Mouse (Mus musculus) myocyte (in vitro differentiated cells): ENCODE data around the gene Wnt4. TPM values are rescaled to one million over a fixed set of nuclear protein-coding genes. Genes with fewer than 3 reads are reported as not detected.

Experiments
- H3K27me3 ChIP-seq: one replicate; pipeline ENCODE4 v1.6.1; 2011; ENCODE audit not compliant: control insufficient read depth, insufficient read depth, insufficient read length
- H3K36me3 ChIP-seq: one replicate; pipeline ENCODE4 v1.6.1; 2011; ENCODE audit not compliant: control insufficient read depth, insufficient read depth
- H3K4me2 ChIP-seq: one replicate; pipeline ENCODE4 v1.6.1; 2011; ENCODE audit warnings: low read depth, control low read depth
- H3K4me3 ChIP-seq: one replicate; pipeline ENCODE4 v1.5.1; 2011; ENCODE audit warnings: mild to moderate bottlenecking, control low read depth, moderate library complexity
- H3K79me2 ChIP-seq: one replicate; pipeline ENCODE4 v1.6.1; 2011; ENCODE audit not compliant: control insufficient read depth, insufficient read depth
- H3ac ChIP-seq: one replicate; pipeline ENCODE4 v1.6.1; 2011; ENCODE audit not compliant: control insufficient read depth, insufficient read length
- CEBPB ChIP-seq: IDR thresholded peaks from 2 replicates; pipeline ENCODE4 v1.6.1; 2011; ENCODE audit warnings: mild to moderate bottlenecking, moderate library complexity; ENCODE audit not compliant: poor library complexity, insufficient read depth, severe bottlenecking
- E2F4 ChIP-seq: IDR thresholded peaks from one replicate; pipeline ENCODE4 v1.6.1; 2011; ENCODE audit warnings: mild to moderate bottlenecking, control low read depth, moderate library complexity; ENCODE audit not compliant: insufficient read depth
- MAX ChIP-seq: IDR thresholded peaks from one replicate; pipeline ENCODE4 v1.6.1; 2011; ENCODE audit warnings: low read depth, mild to moderate bottlenecking, control low read depth
- MYOD1 ChIP-seq, 3 experiments: IDR thresholded peaks; one replicate each; pipeline ENCODE4 v1.6.1; 2011; ENCODE audit warnings: control low read depth in 2 of 3, low read depth in 2 of 3, mild to moderate bottlenecking in 2 of 3, moderate library complexity in 1 of 3; ENCODE audit not compliant: insufficient read length in 2 of 3, control insufficient read depth in 1 of 3
- MYOG ChIP-seq, 3 experiments: IDR thresholded peaks; one replicate each; pipeline ENCODE4 v1.6.1; 2011; ENCODE audit warnings: control low read depth in 2 of 3, low read depth in 2 of 3, mild to moderate bottlenecking in 2 of 3; ENCODE audit not compliant: insufficient read length in 2 of 3, control insufficient read depth in 1 of 3, insufficient read depth in 1 of 3
- POLR2A ChIP-seq: IDR thresholded peaks from one replicate; pipeline ENCODE4 v1.6.1; 2011; ENCODE audit warnings: low read depth, mild to moderate bottlenecking, control low read depth, moderate library complexity; ENCODE audit not compliant: insufficient read length
- POLR2AphosphoS2 ChIP-seq: IDR thresholded peaks from one replicate; pipeline ENCODE4 v1.6.1; 2011; ENCODE audit warnings: low read depth, control low read depth; ENCODE audit not compliant: insufficient read length
- REST ChIP-seq: IDR thresholded peaks from one replicate; pipeline ENCODE4 v1.6.1; 2011; ENCODE audit warnings: mild to moderate bottlenecking, control low read depth, moderate library complexity; ENCODE audit not compliant: insufficient read depth, insufficient read length
- SRF ChIP-seq: IDR thresholded peaks from one replicate; pipeline ENCODE4 v1.6.1; 2011; ENCODE audit warnings: low read depth; ENCODE audit not compliant: control insufficient read depth, insufficient read length
- TCF12 ChIP-seq: IDR thresholded peaks from one replicate; pipeline ENCODE4 v1.6.1; 2011; ENCODE audit warnings: mild to moderate bottlenecking, control low read depth; ENCODE audit not compliant: poor library complexity, insufficient read depth, severe bottlenecking
- TCF3 ChIP-seq: IDR thresholded peaks from one replicate; pipeline ENCODE4 v1.6.1; 2011; ENCODE audit warnings: low read depth, control low read depth; ENCODE audit not compliant: insufficient read length
- USF1 ChIP-seq: IDR thresholded peaks from one replicate; pipeline ENCODE4 v1.6.1; 2011; ENCODE audit warnings: low read depth, mild to moderate bottlenecking, control low read depth, moderate library complexity
- polyA plus RNA-seq: library from polyadenylated mRNA; unstranded; fragments of >200 nt; fragmentation: generic; extraction: Trizol; gene quantifications from one replicate; pipeline ENCODE4 v1.2.1, GENCODE M21; 2012; ENCODE audit warnings: missing spikeins

The Wnt4 gene
- polyA plus RNA-seq, 1 experiment, result 5.2 TPM

DNA sequence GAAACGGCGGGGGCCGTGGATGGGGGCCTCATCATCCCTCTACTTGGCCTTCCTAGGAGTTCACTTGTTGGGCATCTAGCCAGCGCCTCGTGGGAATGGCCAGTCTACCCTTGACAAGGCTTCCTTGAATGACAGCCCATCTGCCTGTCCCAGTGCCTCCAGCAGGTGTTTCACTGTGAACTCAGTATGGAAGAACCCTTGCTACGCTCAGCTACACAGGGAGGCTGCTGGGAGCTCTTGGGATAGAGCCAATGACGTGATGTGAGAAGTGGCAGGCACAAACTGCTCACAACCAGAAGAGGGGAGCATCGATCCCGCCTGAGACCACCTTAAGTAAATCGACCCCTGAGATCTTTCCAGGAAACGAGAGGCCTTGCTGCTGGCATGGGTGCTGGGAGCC, 23.7 kb upstream of the Wnt4 start:
- H3K27me3 ChIP-seq, result no peaks in the 10 kb centered on the region
- TF ChIP-seq MYOD1 (IDR thresholded peaks at IDR 0.05; ENCODE audit: control insufficient read depth in 1 of 3, insufficient read length in 2 of 3, low read depth in 2 of 3) (no peak), POLR2AphosphoS2 (no peak), MYOG (IDR thresholded peaks at IDR 0.05; ENCODE audit: control insufficient read depth in 1 of 3, insufficient read depth in 1 of 3, insufficient read length in 2 of 3, low read depth in 2 of 3) (no peak), SRF (no peak), TCF3 (no peak), REST (no peak), E2F4 (no peak), USF1 (no peak), POLR2A (no peak), MAX (no peak), CEBPB (no peak), TCF12 (no peak)

GRCm38 (mm10) chr4:137254206-137254976, 22.9 kb upstream of the Wnt4 start:
- Histone ChIP-seq H3K4me3 (no peak overlapping the region), H3K4me2 (no peak overlapping the region), H3ac (no peak overlapping the region), H3K79me2 (no peaks in the 10 kb centered on the region), H3K27me3 (no peaks in the 10 kb centered on the region), H3K36me3 (no peaks in the 10 kb centered on the region)
- TF ChIP-seq POLR2A (no peak), REST (no peak), TCF12 (no peak), POLR2AphosphoS2 (no peak), E2F4 (no peak), MYOG (IDR thresholded peaks at IDR 0.05; ENCODE audit: control insufficient read depth in 1 of 3, insufficient read depth in 1 of 3, insufficient read length in 2 of 3, low read depth in 2 of 3) (no peak), CEBPB (no peak), USF1 (no peak), SRF (no peak), MYOD1 (IDR thresholded peaks at IDR 0.05; ENCODE audit: control insufficient read depth in 1 of 3, insufficient read length in 2 of 3, low read depth in 2 of 3) (no peak), MAX (no peak), TCF3 (no peak)

More for the DNA sequence above, 23.7 kb upstream of the Wnt4 start:
- H3K4me2 ChIP-seq, result no peak overlapping the region
- H3K36me3 ChIP-seq, result no peaks in the 10 kb centered on the region
- H3K4me3 ChIP-seq, result no peak overlapping the region
- H3ac ChIP-seq, result no peak overlapping the region
- no peaks in the 10 kb centered on the region for H3K79me2 ChIP-seq

- Histone ChIP-seq H3ac (no peak overlapping the region), H3K4me3 (no peak overlapping the region), H3K4me2 (no peak overlapping the region), H3K79me2 (no peaks in the 10 kb centered on the region), H3K27me3 (no peaks in the 10 kb centered on the region), H3K36me3 (no peaks in the 10 kb centered on the region)
- TF ChIP-seq TCF3, result no peak
- no peak for TF ChIP-seq MAX
- TF ChIP-seq E2F4, result no peak
- no peak for TF ChIP-seq REST
- no peak for TF ChIP-seq POLR2A
- TF ChIP-seq SRF, result no peak
- TF ChIP-seq MYOG (IDR thresholded peaks at IDR 0.05; ENCODE audit: control insufficient read depth in 1 of 3, insufficient read depth in 1 of 3, insufficient read length in 2 of 3, low read depth in 2 of 3), result no peak
- TF ChIP-seq USF1, result no peak
- no peak for TF ChIP-seq POLR2AphosphoS2
- no peak for TF ChIP-seq CEBPB
- TF ChIP-seq TCF12, result no peak
- no peak for TF ChIP-seq MYOD1 (IDR thresholded peaks at IDR 0.05; ENCODE audit: control insufficient read depth in 1 of 3, insufficient read length in 2 of 3, low read depth in 2 of 3)
Measured at GRCm38 (mm10) chr4:137255568-137255967, 21.7 kb upstream of the Wnt4 start.

DNA sequence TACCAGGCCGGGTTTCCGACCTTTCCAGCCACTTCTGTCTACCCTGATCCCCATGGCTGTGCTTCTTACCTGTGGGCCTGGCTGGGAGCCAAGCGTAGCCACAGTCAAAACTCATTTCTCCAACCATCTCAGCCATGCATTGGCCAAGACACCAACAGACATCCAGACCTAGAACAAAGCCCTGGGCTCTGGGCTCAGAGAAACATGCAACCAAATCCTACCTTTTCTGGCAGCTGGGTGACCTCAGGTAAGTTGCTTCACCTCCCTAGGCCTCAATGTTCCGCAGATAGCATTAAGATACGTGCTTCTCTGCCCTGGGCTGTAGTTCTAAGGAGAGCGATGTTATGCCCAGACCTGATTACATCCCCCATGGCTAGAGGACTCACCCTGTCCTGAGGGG, 15.5 kb upstream of the Wnt4 start:
- Histone ChIP-seq H3K4me3 (no peak overlapping the region), H3K27me3 (no peaks in the 10 kb centered on the region), H3K79me2 (no peaks in the 10 kb centered on the region), H3ac (no peak overlapping the region), H3K4me2 (no peak overlapping the region), H3K36me3 (no peaks in the 10 kb centered on the region)
- TF ChIP-seq SRF (no peak), TCF12 (no peak), MAX (no peak), CEBPB (no peak), TCF3 (no peak), E2F4 (no peak)

GRCm38 (mm10) chr4:137264066-137264465, 13.2 kb upstream of the Wnt4 start:
- no peak for TF ChIP-seq E2F4
- no peak for TF ChIP-seq TCF3
- TF ChIP-seq SRF, result no peak
- TF ChIP-seq USF1, result no peak
- TF ChIP-seq POLR2A, result no peak
- TF ChIP-seq MYOD1 (IDR thresholded peaks at IDR 0.05; ENCODE audit: control insufficient read depth in 1 of 3, insufficient read length in 2 of 3, low read depth in 2 of 3), result no peak
- TF ChIP-seq POLR2AphosphoS2, result no peak
- no peak for TF ChIP-seq TCF12
- TF ChIP-seq MYOG (IDR thresholded peaks at IDR 0.05; ENCODE audit: control insufficient read depth in 1 of 3, insufficient read depth in 1 of 3, insufficient read length in 2 of 3, low read depth in 2 of 3), result no peak
- no peak for TF ChIP-seq CEBPB
- no peak for TF ChIP-seq REST
- no peak for TF ChIP-seq MAX

More at GRCm38 (mm10) chr4:137264066-137264465, 13.2 kb upstream of the Wnt4 start:
- Histone ChIP-seq H3K4me2 (no peak overlapping the region), H3ac (no peak overlapping the region), H3K27me3 (no peaks in the 10 kb centered on the region), H3K4me3 (no peak overlapping the region), H3K79me2 (no peaks in the 10 kb centered on the region), H3K36me3 (no peaks in the 10 kb centered on the region)
